Mouse (Mus musculus): ENCODE results near the gene Chrnb1. TPM values are rescaled to one million over a fixed set of nuclear protein-coding genes. Genes with fewer than 3 reads are reported as not detected.

Chrnb1 gene
- total and polyA plus RNA-seq, 3 experiments = 4.1 to 10.3 (median 4.1) TPM

- WGBS = 50% methylated on average over 12 of the region's 12 CpGs
- DNase-seq = peak in 1 of 2 experiments; percentile 33
- no peak overlapping the region for H3K4me3 ChIP-seq
- no peaks in the 10 kb centered on the region for H3K27me3 ChIP-seq (ENCODE audit: control insufficient read depth, insufficient read depth, low read length)
- H3K27ac ChIP-seq = no peak overlapping the region
- no peaks in the 10 kb centered on the region for H3K79me2 ChIP-seq (replicated peaks; ENCODE audit: control insufficient read depth, insufficient read depth, low read length)
- peaks cover 5% of the 10 kb centered on the region; the same call in 1 of the 2 replicates for H3K4me1 ChIP-seq (ENCODE audit: control insufficient read depth, insufficient read depth, low read length)
- TF ChIP-seq CTCF (IDR thresholded peaks at IDR 0.05) = no peak
- no peak for TF ChIP-seq POLR2A (IDR thresholded peaks at IDR 0.05; ENCODE audit: insufficient read depth, low read depth, low read length)
- no peak for TF ChIP-seq EP300 (IDR thresholded peaks at IDR 0.05; ENCODE audit: insufficient read depth, low read depth, low read length)
- intact Hi-C loops (cut with DNase I) = no loop called here
- H3K36me3 ChIP-seq (ENCODE audit: control insufficient read depth, insufficient read depth, low read length) = no peaks in the 10 kb centered on the region
- no peak overlapping the region for H3K9ac ChIP-seq (ENCODE audit: low read depth, low read length)
Observed at GRCm38 (mm10) chr11:69799394-69800137, 3.8 kb upstream of the Chrnb1 start.

- TF ChIP-seq EP300 (IDR thresholded peaks at IDR 0.05; ENCODE audit: insufficient read depth, low read depth, low read length) (no peak), CTCF (IDR thresholded peaks at IDR 0.05) (no peak), POLR2A (IDR thresholded peaks at IDR 0.05; ENCODE audit: insufficient read depth, low read depth, low read length) (no peak)
- WGBS = 81% methylated on average over 7 of the region's 7 CpGs
- no peak for DNase-seq
- Histone ChIP-seq H3K79me2 (replicated peaks; ENCODE audit: control insufficient read depth, insufficient read depth, low read length) (no peaks in the 10 kb centered on the region), H3K4me3 (no peak overlapping the region), H3K36me3 (ENCODE audit: control insufficient read depth, insufficient read depth, low read length) (no peaks in the 10 kb centered on the region), H3K9ac (ENCODE audit: low read depth, low read length) (no peak overlapping the region), H3K27me3 (ENCODE audit: control insufficient read depth, insufficient read depth, low read length) (no peaks in the 10 kb centered on the region), H3K27ac (no peak overlapping the region), H3K4me1 (ENCODE audit: control insufficient read depth, insufficient read depth, low read length) (0 out of 2 replicates have a peak, but pooled peaks cover 1% of the 10 kb centered on the region)
- intact Hi-C loops (cut with DNase I) = no loop called here
Observed at GRCm38 (mm10) chr11:69797924-69798323, 2.2 kb upstream of the Chrnb1 start.

- Histone ChIP-seq H3K4me1 (ENCODE audit: control insufficient read depth, insufficient read depth, low read length) (0 out of 2 replicates have a peak, but pooled peaks cover 1% of the 10 kb centered on the region), H3K79me2 (replicated peaks; ENCODE audit: control insufficient read depth, insufficient read depth, low read length) (no peaks in the 10 kb centered on the region), H3K27me3 (ENCODE audit: control insufficient read depth, insufficient read depth, low read length) (no peaks in the 10 kb centered on the region), H3K27ac (peak overlapping the region; percentile 95), H3K9ac (ENCODE audit: low read depth, low read length) (no peak overlapping the region), H3K36me3 (ENCODE audit: control insufficient read depth, insufficient read depth, low read length) (no peaks in the 10 kb centered on the region), H3K4me3 (peak overlapping the region; percentile 89)
- no peak for DNase-seq
- TF ChIP-seq EP300 (IDR thresholded peaks at IDR 0.05; ENCODE audit: insufficient read depth, low read depth, low read length) (no peak), CTCF (IDR thresholded peaks at IDR 0.05) (no peak), POLR2A (IDR thresholded peaks at IDR 0.05; ENCODE audit: insufficient read depth, low read depth, low read length) (no peak)
- 4% methylated on average over 13 of the region's 13 CpGs for WGBS
- intact Hi-C loops (cut with DNase I) = no loop called here
Observed at GRCm38 (mm10) chr11:69795983-69796435, 266 bp upstream of the Chrnb1 start.

GRCm38 (mm10) chr11:69793429-69793828, 2.3 kb downstream of the Chrnb1 start:
- H3K27me3 ChIP-seq (ENCODE audit: control insufficient read depth, insufficient read depth, low read length) = no peaks in the 10 kb centered on the region
- no peaks in the 10 kb centered on the region for H3K79me2 ChIP-seq (replicated peaks; ENCODE audit: control insufficient read depth, insufficient read depth, low read length)
- H3K4me1 ChIP-seq (ENCODE audit: control insufficient read depth, insufficient read depth, low read length) = 0 out of 2 replicates have a peak, but pooled peaks cover 1% of the 10 kb centered on the region
- H3K27ac ChIP-seq = no peak overlapping the region
- no peak overlapping the region for H3K4me3 ChIP-seq
- intact Hi-C loops (cut with DNase I) = no loop called here
- no peak overlapping the region for H3K9ac ChIP-seq (ENCODE audit: low read depth, low read length)
- H3K36me3 ChIP-seq (ENCODE audit: control insufficient read depth, insufficient read depth, low read length) = no peaks in the 10 kb centered on the region
- 71% methylated on average over 5 of the region's 5 CpGs for WGBS
- DNase-seq = no peak
- no peak for TF ChIP-seq EP300 (IDR thresholded peaks at IDR 0.05; ENCODE audit: insufficient read depth, low read depth, low read length)
- no peak for TF ChIP-seq POLR2A (IDR thresholded peaks at IDR 0.05; ENCODE audit: insufficient read depth, low read depth, low read length)

GRCm38 (mm10) chr11:69791420-69791819, 4.3 kb downstream of the Chrnb1 start:
- Histone ChIP-seq H3K4me1 (ENCODE audit: control insufficient read depth, insufficient read depth, low read length) (0 out of 2 replicates have a peak, but pooled peaks cover 1% of the 10 kb centered on the region), H3K27ac (no peak overlapping the region), H3K27me3 (ENCODE audit: control insufficient read depth, insufficient read depth, low read length) (no peaks in the 10 kb centered on the region), H3K9ac (ENCODE audit: low read depth, low read length) (no peak overlapping the region), H3K4me3 (no peak overlapping the region), H3K79me2 (replicated peaks; ENCODE audit: control insufficient read depth, insufficient read depth, low read length) (no peaks in the 10 kb centered on the region), H3K36me3 (ENCODE audit: control insufficient read depth, insufficient read depth, low read length) (no peaks in the 10 kb centered on the region)
- 53% methylated on average over 5 of the region's 5 CpGs for WGBS
- TF ChIP-seq EP300 (IDR thresholded peaks at IDR 0.05; ENCODE audit: insufficient read depth, low read depth, low read length) (no peak), POLR2A (IDR thresholded peaks at IDR 0.05; ENCODE audit: insufficient read depth, low read depth, low read length) (no peak), CTCF (IDR thresholded peaks at IDR 0.05) (no peak)
- DNase-seq = no peak
- intact Hi-C loops (cut with DNase I) = no loop called here

- H3K27ac ChIP-seq = no peak overlapping the region
- no peaks in the 10 kb centered on the region for H3K27me3 ChIP-seq (ENCODE audit: control insufficient read depth, insufficient read depth, low read length)
- H3K4me1 ChIP-seq (ENCODE audit: control insufficient read depth, insufficient read depth, low read length) = peaks cover 1% of the 10 kb centered on the region; the same call in 1 of the 2 replicates
- no peaks in the 10 kb centered on the region for H3K79me2 ChIP-seq (replicated peaks; ENCODE audit: control insufficient read depth, insufficient read depth, low read length)
- 61% methylated on average over 5 of the region's 5 CpGs for WGBS
- DNase-seq = no peak
- no peak overlapping the region for H3K9ac ChIP-seq (ENCODE audit: low read depth, low read length)
- no peak overlapping the region for H3K4me3 ChIP-seq
- H3K36me3 ChIP-seq (ENCODE audit: control insufficient read depth, insufficient read depth, low read length) = no peaks in the 10 kb centered on the region
- TF ChIP-seq EP300 (IDR thresholded peaks at IDR 0.05; ENCODE audit: insufficient read depth, low read depth, low read length) = no peak
- no peak for TF ChIP-seq POLR2A (IDR thresholded peaks at IDR 0.05; ENCODE audit: insufficient read depth, low read depth, low read length)
- no peak for TF ChIP-seq CTCF (IDR thresholded peaks at IDR 0.05)
- intact Hi-C loops (cut with DNase I) = no loop called here
Observed at GRCm38 (mm10) chr11:69789431-69789830, 6.3 kb downstream of the Chrnb1 start.
